Mouse (Mus musculus): ENCODE data around the gene Fbxo11. TPM values are rescaled to one million over a fixed set of nuclear protein-coding genes. Genes with fewer than 3 reads are reported as not detected.
A peak's percentile ranks its signal among the peaks of the same experiment; 100 is the strongest.

Fbxo11 gene
- total RNA-seq (2015; ENCODE audit: low replicate concordance) (10.1 and 16.2 TPM in 2 replicates), total RNA-seq (2017; ENCODE audit: low replicate concordance) (5.9 and 14.4 TPM in 2 replicates)

DNA sequence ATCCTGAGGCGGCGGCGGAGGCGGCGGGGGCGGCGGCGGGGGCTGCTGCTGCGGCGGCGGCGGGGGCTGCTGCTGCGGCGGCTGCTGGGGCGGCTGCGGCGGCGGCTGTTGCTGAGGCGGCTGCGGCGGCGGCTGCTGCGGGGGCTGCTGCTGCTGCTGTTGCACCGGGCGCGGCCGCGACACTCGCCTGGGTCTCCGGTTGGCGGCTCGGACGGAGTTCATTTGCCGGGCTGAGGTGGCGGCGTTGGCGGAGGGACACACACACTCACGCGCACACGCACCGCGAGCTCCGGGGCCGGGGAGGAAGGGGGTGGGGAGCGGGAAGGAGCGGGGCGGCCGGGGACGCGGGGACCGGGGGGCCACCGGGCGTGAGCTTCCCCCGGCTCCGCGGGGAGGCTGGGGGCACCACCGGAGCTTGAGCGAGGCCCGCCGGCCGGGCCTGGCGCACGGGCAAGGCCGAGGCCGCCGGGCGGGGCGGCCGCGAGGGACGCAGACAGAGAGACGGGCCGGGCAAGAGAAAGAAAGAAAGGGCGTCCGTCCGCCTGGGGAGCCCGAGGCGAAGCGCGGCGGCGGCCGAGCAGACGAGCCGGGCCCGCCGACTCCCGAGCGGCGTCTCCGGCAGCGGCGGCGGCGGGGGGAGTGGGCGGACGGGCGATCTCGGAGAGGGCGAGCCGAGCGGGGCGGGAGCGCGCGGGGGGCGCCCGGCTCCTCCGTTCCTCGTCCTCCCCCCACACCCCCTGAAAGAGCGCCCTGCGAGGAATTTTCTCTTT is at the start of gene Fbxo11:
Fbxo11 (minus strand) TSS at position 261 of the 770 bp plus-strand sequence.
- ATAC-seq (replicated peaks; ENCODE audit: low FRiP score, poor library complexity, severe bottlenecking) = peak; percentile 43; the same call in 1 of the 2 replicates

GRCm38 (mm10) chr17:88113883-88114229 is 48.8 kb upstream of the Fbxo11 start:
- no peak for ATAC-seq (replicated peaks; ENCODE audit: low FRiP score, poor library complexity, severe bottlenecking)

DNA sequence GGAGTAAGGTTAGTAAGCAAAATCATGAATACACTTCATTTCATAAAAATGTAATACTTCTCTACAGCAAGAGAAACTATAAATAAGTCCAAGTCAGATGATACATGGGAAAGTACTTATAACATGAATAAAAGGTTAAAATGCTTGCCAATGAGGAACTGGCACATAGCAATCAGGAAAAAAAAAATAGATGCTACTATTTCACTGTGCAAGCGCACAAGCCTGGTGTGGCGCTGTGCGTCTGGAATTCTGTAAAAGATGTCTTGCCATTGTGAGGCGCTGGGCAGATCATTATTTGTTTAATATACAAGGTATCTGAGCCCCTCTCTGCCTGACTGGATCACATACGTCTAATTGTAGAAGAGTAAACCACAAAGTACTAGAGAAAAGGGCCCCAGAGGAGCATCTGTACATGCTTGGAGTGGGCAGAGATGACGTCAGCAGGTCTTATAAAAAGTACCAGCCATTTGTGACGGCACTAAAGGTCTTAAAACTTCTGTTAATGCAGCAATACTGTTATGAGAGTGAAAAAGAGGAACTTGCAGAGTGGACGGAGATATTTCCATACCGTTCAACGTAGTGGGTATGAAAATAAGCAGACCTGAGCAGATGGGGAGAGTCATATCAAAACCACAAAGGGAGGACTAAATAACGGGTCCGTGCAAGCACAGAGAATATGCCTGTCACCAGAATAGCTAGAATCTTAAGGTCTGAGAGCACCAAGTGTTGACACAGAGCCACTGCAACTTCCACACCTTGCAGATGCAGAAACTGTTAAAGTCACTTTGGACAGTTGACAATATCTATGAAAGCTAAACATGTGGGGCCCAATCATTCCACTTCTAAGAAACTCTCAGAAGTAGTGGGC is 48.2 kb upstream of the Fbxo11 start:
- no peak for ATAC-seq (replicated peaks; ENCODE audit: low FRiP score, poor library complexity, severe bottlenecking)

DNA sequence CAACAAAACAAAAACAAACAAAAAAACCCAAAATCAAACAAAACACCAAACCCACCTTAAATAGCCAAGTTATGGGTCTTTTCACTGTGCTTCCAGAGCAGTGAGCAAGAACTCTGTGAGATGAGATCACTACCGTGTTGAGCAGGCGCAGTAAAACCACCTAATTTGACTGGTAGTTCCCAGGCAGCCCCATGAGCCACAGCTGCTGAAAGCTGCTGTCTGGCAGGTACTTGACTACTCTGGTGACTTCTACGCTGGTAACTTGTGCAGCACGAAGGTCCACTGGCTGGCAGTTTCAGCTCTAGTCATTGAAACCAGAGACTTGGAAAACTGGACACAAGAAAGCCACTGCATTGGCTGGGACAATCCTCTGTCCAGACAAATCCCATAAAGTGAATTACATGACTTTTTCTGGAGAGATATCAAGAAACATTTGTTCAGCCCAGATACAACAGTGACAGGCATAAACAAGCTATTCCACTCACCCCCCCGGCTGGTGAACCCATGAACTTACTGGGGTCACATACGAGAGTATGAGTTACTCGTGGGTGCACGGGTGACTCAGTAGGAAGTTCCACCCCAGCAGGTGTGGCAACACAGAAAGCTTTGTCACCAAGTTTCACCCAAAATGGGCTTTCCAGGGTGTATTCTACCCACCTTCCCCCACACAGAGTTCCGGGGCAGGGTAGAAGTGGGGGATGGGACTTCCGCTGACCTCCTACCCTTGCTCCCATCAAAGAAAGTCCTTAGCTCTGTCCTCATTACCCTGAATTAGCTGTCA is 47.0 kb upstream of the Fbxo11 start:
- ATAC-seq (replicated peaks; ENCODE audit: low FRiP score, poor library complexity, severe bottlenecking) = no peak

- ATAC-seq (replicated peaks; ENCODE audit: low FRiP score, poor library complexity, severe bottlenecking) = no peak
These were observed 46.1 kb upstream of the Fbxo11 start for GRCm38 (mm10) chr17:88111081-88111796.

- no peak for ATAC-seq (replicated peaks; ENCODE audit: low FRiP score, poor library complexity, severe bottlenecking)
These were observed 42.6 kb upstream of the Fbxo11 start for GRCm38 (mm10) chr17:88107708-88108107.

GRCm38 (mm10) chr17:88106365-88106764 is 41.3 kb upstream of the Fbxo11 start:
- ATAC-seq (replicated peaks; ENCODE audit: low FRiP score, poor library complexity, severe bottlenecking) = no peak

DNA sequence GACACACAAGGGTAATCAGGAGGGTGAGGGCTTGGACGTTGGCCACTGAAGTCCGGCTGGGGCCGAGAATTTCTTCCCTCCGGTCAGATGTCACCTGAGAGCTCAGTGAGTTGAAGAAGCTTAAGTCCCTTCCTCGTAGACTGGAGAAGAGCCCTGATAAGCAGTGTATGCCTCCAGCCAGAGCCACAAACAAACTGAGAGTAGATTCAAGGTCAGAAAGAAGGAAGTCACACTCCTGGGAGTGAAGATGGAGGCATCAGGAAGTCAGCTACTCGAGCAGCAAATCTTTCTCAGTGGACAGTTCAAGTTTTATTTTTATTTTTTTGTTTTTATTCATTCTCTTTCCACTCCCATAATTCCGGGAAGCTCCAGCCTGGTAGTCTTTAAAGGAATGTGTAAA is 37.5 kb upstream of the Fbxo11 start:
- no peak for ATAC-seq (replicated peaks; ENCODE audit: low FRiP score, poor library complexity, severe bottlenecking)

GRCm38 (mm10) chr17:88098181-88098852 is 33.2 kb upstream of the Fbxo11 start:
- ATAC-seq (replicated peaks; ENCODE audit: low FRiP score, poor library complexity, severe bottlenecking) = no peak

GRCm38 (mm10) chr17:88097543-88097942 is 32.5 kb upstream of the Fbxo11 start:
- no peak for ATAC-seq (replicated peaks; ENCODE audit: low FRiP score, poor library complexity, severe bottlenecking)

- ATAC-seq (replicated peaks; ENCODE audit: low FRiP score, poor library complexity, severe bottlenecking) = no peak
These were observed 31.8 kb upstream of the Fbxo11 start for GRCm38 (mm10) chr17:88096809-88097399.

DNA sequence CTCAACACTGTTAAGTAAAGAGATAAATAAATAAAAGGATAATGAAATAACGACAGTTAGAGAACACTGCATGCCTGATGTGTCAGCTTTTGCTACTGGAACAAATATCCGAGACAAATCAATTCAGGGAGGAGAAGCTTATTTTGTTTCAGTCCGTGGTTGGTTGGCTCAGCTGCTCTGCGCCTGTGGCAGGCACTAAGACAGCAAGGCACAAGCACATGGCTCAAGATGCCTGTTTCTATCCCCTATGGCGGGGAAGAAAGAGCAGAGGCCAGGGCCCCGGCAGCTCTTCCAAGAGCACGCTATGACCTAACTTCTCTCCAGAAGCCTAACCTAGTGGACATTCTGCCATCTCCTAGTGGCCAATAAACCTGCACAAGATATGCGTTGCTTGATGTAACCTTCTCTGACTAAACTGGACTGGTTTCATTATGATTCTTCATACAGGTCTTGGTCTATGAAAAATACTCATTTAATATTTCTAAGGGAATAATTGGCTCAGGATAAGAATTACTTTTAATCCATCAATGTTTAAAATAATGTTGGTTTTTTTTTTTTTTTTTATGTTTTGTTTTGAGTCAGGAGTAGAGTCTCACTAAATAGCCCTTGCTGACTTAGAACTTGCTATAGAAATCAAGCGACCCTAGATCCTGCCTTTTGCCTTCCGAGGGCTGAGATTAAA is 30.6 kb upstream of the Fbxo11 start:
- ATAC-seq (replicated peaks; ENCODE audit: low FRiP score, poor library complexity, severe bottlenecking) = no peak

GRCm38 (mm10) chr17:88094327-88094726 is 29.2 kb upstream of the Fbxo11 start:
- no peak for ATAC-seq (replicated peaks; ENCODE audit: low FRiP score, poor library complexity, severe bottlenecking)

GRCm38 (mm10) chr17:88093798-88094197 is 28.7 kb upstream of the Fbxo11 start:
- no peak for ATAC-seq (replicated peaks; ENCODE audit: low FRiP score, poor library complexity, severe bottlenecking)

- ATAC-seq (replicated peaks; ENCODE audit: low FRiP score, poor library complexity, severe bottlenecking) = no peak
These were observed 20.9 kb upstream of the Fbxo11 start for GRCm38 (mm10) chr17:88085976-88086375.

DNA sequence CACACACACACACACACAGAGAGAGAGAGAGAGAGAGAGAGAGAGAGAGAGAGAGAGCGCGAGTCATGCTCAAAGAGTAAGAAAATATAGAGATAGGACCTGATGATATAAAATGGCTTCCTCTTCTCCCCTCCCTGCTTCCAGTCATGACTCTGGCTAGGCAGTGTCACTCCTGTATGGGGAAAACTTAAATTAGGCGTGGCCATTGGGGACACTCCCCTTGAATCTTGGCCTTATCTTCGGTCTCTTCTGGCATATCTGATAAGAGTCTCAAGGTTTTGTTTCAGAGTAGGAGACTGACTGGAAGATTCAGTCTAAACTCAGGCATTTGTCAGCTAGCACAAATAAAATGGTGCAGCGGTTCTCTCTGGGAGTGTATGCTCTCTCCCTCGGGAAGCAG is 16.4 kb upstream of the Fbxo11 start:
- no peak for ATAC-seq (replicated peaks; ENCODE audit: low FRiP score, poor library complexity, severe bottlenecking)

GRCm38 (mm10) chr17:88079771-88080170 is 14.7 kb upstream of the Fbxo11 start:
- no peak for ATAC-seq (replicated peaks; ENCODE audit: low FRiP score, poor library complexity, severe bottlenecking)

GRCm38 (mm10) chr17:88072047-88072446 is 7.0 kb upstream of the Fbxo11 start:
- no peak for ATAC-seq (replicated peaks; ENCODE audit: low FRiP score, poor library complexity, severe bottlenecking)
